Mouse (Mus musculus): ENCODE measurements around the gene Trpm6.

Gene Trpm6

GRCm38 (mm10) chr19:18771048-18771447, 21.3 kb downstream of the Trpm6 start:
- DNase-seq (ENCODE audit: low read depth in 2 of 2, low spot score in 2 of 2): no peak

- DNase-seq (ENCODE audit: low read depth in 2 of 2, low spot score in 2 of 2): no peak
These were observed 21.8 kb downstream of the Trpm6 start for GRCm38 (mm10) chr19:18771561-18771960.

- no peak for DNase-seq (ENCODE audit: low read depth in 2 of 2, low spot score in 2 of 2)
These were observed 23.2 kb downstream of the Trpm6 start for GRCm38 (mm10) chr19:18772888-18773488.

DNA sequence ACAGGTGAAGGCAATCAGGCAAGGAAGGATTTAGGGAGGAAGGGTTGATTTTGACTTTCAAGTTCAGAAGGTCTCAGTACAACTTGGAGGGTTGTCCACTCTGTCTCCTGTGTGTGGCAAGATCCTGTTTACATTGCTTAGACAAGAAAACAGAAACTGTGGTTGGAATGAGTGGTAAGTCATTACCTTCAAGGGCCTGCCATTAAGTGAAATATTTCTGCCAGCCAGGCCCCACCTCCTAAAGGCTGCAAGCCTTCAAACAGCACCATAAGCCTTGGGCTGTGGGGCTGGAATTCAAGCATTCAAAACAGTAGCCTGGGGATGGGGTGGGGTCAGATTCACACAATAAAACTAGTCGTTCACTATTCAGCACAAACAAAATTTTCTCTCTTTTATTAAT, 24.3 kb downstream of the Trpm6 start:
- no peak for DNase-seq (ENCODE audit: low read depth in 2 of 2, low spot score in 2 of 2)

- DNase-seq (ENCODE audit: low read depth in 2 of 2, low spot score in 2 of 2): no peak
These were observed 49.9 kb downstream of the Trpm6 start for GRCm38 (mm10) chr19:18799646-18800045.

DNA sequence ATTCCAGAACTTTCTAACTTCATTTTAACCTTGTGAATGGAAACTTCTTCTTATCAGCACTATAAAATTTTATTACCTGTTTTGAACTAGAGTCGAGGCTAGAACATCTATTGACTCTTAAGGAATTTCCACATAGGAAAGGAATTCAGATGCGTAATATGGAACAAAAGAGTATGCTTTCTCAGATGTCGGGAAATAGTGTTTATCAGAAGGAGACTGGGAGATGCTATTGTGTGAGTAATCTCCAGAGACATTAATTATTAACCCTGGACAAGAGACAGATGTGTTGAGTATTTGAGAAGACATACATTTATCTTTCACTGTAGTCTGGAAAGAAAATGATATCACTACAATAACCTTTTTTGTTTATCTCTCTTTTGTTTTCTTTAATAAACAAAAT, 61.5 kb downstream of the Trpm6 start:
- DNase-seq (ENCODE audit: low read depth in 2 of 2, low spot score in 2 of 2): no peak

- DNase-seq (ENCODE audit: low read depth in 2 of 2, low spot score in 2 of 2): no peak
These were observed 65.4 kb downstream of the Trpm6 start for GRCm38 (mm10) chr19:18815170-18815569.

GRCm38 (mm10) chr19:18817425-18817824, 67.6 kb downstream of the Trpm6 start:
- DNase-seq (ENCODE audit: low read depth in 2 of 2, low spot score in 2 of 2): no peak

- no peak for DNase-seq (ENCODE audit: low read depth in 2 of 2, low spot score in 2 of 2)
These were observed 78.8 kb downstream of the Trpm6 start for GRCm38 (mm10) chr19:18828601-18829000.

GRCm38 (mm10) chr19:18831196-18831595, 81.4 kb downstream of the Trpm6 start:
- no peak for DNase-seq (ENCODE audit: low read depth in 2 of 2, low spot score in 2 of 2)

- DNase-seq (ENCODE audit: low read depth in 2 of 2, low spot score in 2 of 2): peak; percentile 3 to 9
These were observed 85.2 kb downstream of the Trpm6 start for GRCm38 (mm10) chr19:18834971-18835370.

GRCm38 (mm10) chr19:18841789-18842562, 92.2 kb downstream of the Trpm6 start:
- DNase-seq (ENCODE audit: low read depth in 2 of 2, low spot score in 2 of 2): no peak

- DNase-seq (ENCODE audit: low read depth in 2 of 2, low spot score in 2 of 2): no peak
These were observed 92.8 kb downstream of the Trpm6 start for GRCm38 (mm10) chr19:18842626-18843025.

DNA sequence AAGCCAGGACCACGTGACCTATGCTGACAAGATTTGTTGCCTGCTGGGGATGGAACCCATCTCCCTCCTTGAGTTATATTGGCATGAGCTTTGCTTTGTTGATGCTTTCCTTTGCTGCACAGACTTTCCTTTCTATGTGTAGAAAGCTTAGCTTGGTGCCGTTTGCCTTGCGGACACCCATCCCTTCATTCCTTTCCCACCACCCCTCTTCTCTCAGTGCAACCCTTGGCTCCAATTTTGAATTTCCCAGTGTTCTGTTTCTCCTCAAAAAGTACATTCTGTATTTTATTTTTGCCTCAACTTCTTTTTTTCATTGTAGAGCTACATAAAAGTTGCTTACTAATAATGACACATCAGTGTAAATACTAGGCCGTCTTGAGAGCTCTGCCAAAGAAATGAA, 96.6 kb downstream of the Trpm6 start:
- DNase-seq (ENCODE audit: low read depth in 2 of 2, low spot score in 2 of 2): no peak

GRCm38 (mm10) chr19:18868311-18868710, 118.5 kb downstream of the Trpm6 start:
- DNase-seq (ENCODE audit: low read depth in 2 of 2, low spot score in 2 of 2): no peak

DNA sequence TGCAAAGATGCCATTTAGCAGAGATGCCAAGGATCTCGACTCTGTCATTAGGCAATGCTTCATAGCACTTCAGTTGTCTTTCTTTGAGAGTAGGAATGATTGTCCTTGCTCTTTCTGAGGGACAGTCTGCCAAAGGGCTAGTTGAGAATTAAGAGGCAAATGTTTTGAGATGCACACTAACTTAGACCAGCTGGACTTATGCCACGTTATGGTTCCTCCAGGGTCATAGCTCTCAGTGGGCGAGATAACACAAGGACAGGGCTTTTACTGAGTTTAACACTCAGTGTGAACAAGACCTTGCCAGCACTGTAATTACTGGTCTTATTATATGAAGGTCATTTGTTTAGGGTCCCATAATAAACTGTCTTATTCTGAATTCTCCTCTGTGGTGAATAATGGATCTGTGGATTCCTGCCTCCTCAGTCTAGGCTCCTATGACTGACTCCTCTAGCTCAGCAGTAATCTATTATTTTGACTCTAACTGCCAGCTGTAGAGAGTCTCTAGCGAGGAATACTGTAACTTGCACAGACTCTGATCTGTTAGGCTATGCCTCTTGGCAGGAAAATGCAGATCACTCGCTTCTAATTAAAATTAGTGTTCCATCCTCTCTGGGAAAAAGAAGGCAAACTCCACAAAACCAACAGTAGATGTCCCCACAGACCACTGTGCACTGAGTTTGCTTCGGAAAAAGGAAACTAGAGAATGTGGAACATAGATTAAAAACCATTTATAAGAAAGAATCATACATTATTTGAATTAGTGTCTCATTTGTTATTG, 123.2 kb downstream of the Trpm6 start:
- no peak for DNase-seq (ENCODE audit: low read depth in 2 of 2, low spot score in 2 of 2)

DNA sequence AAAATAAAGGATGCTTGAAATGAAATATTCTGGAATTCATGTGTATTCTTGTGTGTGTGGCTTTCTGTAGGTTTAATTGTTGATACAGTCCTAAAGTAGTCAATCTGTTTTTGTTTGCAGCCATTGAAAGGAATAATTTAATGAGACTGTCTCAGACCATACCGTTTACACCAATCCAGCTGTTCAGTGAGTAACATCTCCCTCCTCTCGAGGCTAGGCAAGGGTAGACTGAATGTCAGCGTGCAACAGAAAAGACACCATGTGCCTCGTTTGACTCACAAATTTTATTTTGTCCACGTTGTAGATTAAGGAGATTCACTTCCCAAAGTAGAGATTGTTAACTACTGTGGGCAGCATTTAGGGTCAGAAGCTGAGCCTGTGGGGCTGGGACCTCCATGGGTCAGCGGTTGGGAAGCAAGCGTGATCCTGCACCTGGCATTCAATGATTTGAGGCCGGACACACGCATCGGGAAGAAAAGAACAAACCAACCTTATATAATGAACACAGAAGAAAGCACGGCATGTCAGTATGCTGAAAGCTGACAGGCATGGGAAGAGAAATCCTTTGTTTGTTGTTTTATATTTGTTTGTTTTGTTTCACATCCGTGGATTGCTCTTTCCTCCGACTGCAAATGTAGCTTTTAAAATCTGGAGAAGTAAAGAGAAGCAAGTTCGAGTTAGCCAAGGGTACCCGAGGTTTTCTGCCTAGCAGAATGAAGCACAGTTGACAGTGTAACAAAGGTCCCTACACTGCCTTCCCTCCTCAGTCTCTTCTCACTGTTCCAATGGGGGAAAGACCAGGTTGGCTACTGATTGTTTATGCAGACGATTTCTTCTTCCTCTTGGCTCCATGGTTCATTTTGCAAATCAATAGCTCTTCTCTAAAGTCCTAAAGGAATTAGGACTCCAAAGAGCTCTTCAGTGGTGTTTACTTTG, 124.2 kb downstream of the Trpm6 start:
- DNase-seq (ENCODE audit: low read depth in 2 of 2, low spot score in 2 of 2): no peak

DNA sequence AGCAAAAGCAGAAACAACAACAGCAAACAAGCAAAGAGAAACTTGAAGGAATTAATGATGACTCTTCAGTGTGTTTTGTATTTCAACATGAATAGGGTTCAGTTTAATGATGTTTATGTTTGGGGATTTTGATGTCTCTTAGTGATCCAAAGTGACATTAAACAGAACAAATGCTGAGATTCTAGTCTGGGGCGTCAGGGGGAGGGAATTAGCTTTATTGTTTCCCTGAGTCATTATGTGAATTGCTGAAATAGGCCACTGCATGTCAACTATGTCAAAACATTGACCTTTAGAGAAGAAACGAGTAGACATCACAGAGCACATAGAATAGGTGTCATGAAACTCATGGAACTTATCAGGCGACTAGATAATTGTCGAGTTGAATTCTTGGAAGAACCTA, 129.5 kb downstream of the Trpm6 start:
- DNase-seq (ENCODE audit: low read depth in 2 of 2, low spot score in 2 of 2): no peak

GRCm38 (mm10) chr19:18881162-18881561, 131.4 kb downstream of the Trpm6 start:
- DNase-seq (ENCODE audit: low read depth in 2 of 2, low spot score in 2 of 2): no peak

DNA sequence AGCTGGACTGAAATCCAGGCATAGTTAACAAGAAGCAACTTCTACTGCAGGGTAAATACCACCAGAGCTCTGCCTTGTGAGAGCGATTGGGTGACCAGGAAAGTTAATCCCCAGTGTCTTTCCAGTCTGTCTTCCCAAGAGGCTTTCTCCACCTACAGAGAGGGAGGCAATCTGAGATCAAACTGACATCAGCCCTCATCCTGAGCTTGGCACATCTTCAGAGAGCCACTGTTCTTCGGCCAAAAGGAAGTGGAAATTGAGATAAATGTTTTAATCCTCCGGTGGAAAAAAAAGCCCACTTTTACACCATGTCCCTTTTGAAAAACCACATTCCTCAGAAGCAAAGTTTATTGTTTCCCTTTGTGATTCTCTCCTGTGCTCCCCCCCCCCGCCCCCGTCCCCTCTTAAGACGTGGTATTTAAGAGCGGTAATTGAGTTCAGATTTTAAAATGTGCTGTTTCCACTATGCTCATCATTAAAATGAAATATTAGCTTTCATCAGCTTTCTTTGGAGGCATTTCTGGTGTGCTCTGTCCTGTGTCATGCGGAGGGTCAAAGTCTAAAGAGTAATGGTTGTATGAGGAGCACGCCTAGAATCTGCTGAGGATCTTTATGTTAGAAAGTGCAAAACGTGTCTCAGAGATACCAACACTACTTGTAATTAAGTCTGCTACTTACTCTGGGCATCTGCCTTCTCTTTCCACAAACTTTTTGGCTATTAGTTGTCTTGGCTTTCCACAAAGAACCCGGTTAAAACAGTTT, 138.0 kb downstream of the Trpm6 start:
- DNase-seq (ENCODE audit: low read depth in 2 of 2, low spot score in 2 of 2): no peak
